Mouse (Mus musculus) hindbrain, embryonic 12.5 days (tissue): Measurements from ENCODE around the gene Fbxl7. TPM values are rescaled to one million over a fixed set of nuclear protein-coding genes. Genes with fewer than 3 reads are reported as not detected.

ENCODE experiments used
- ATAC-seq: fragments of 200-750 bp; cut with Nextera tagmentation; 2 replicates; pipeline ENCODE4 v1.8.0; 2017; ENCODE audit warnings: moderate TSS enrichment; ENCODE audit not compliant: low FRiP score
- H3K27ac ChIP-seq: fragments of 300-500 bp; sonication (generic); 2 replicates; pipeline ENCODE4 v1.5.1; 2016; ENCODE audit warnings: mild to moderate bottlenecking
- H3K27me3 ChIP-seq: fragments of 300-500 bp; sonication (generic); 2 replicates; pipeline ENCODE4 v1.6.1; 2016; ENCODE audit warnings: mild to moderate bottlenecking
- H3K36me3 ChIP-seq: fragments of 300-500 bp; sonication (generic); 2 replicates; pipeline ENCODE4 v1.6.1; 2016; ENCODE audit warnings: mild to moderate bottlenecking
- H3K4me1 ChIP-seq: fragments of 300-500 bp; sonication (generic); 2 replicates; pipeline ENCODE4 v1.6.1; 2016
- H3K4me2 ChIP-seq: fragments of 300-500 bp; sonication (generic); replicated peaks from 2 replicates; pipeline ENCODE4 v1.6.1; 2016; ENCODE audit warnings: mild to moderate bottlenecking
- H3K4me3 ChIP-seq: fragments of 300-500 bp; sonication (generic); 2 replicates; pipeline ENCODE4 v1.5.1; 2016; ENCODE audit warnings: mild to moderate bottlenecking
- H3K9ac ChIP-seq: fragments of 300-500 bp; sonication (generic); 2 replicates; pipeline ENCODE4 v1.6.1; 2016; ENCODE audit warnings: mild to moderate bottlenecking, moderate library complexity
- H3K9me3 ChIP-seq: fragments of 300-500 bp; sonication (generic); replicated peaks from 2 replicates; pipeline ENCODE4 v1.6.1; 2016; ENCODE audit warnings: mild to moderate bottlenecking
- WGBS: fragments of 180-500 bp; shearing (Covaris S2); methylation state at CpG from one replicate; pipeline ENCODE4 v1.1.7; 2016; 5-methylcytosine and 5-hydroxymethylcytosine counted together
- polyA plus RNA-seq: library from polyadenylated mRNA; unstranded; fragments of >200 nt; fragmentation: Nextera tagmentation; extraction: Ambion mirVana; gene quantifications from 2 replicates; pipeline ENCODE4 v1.2.1, GENCODE M21; 2016

Fbxl7 gene
- 26.4 and 29.9 TPM in 2 replicates for polyA plus RNA-seq

GRCm38 (mm10) chr15:26895251-26895711 is at the start of gene Fbxl7:
Gene Fbxl7 (minus strand): TSS chr15:26895580.
- H3K4me2 ChIP-seq, result peak within 1 kb of the TSS; percentile 72
- H3K27me3 ChIP-seq, result no peaks in the 10 kb centered on the region
- peak within 1 kb of the TSS; percentile 71 for H3K9ac ChIP-seq
- no peaks in the 10 kb centered on the region for H3K9me3 ChIP-seq
- H3K4me3 ChIP-seq, result peak within 1 kb of the TSS; percentile 80
- WGBS, result under 1% methylated on average over 46 of the region's 58 CpGs
- H3K4me1 ChIP-seq, result peaks cover 13% of the 10 kb centered on the region; the same call in 1 of the 2 replicates
- H3K27ac ChIP-seq, result peak within 1 kb of the TSS; percentile 87
- H3K36me3 ChIP-seq, result no peaks in the 10 kb centered on the region
- peak; percentile 91 for ATAC-seq

- Histone ChIP-seq H3K4me2 (no peak overlapping the region), H3K27ac (no peak overlapping the region), H3K4me3 (no peak overlapping the region), H3K27me3 (0 out of 2 replicates have a peak, but pooled peaks cover 3% of the 10 kb centered on the region), H3K9ac (no peak overlapping the region), H3K4me1 (no peaks in the 10 kb centered on the region), H3K9me3 (0 out of 2 replicates have a peak, but pooled peaks cover 4% of the 10 kb centered on the region), H3K36me3 (no peaks in the 10 kb centered on the region)
- WGBS, result 82% methylated on average over 2 of the region's 2 CpGs
- no peak for ATAC-seq
These were observed 26.6 kb upstream of the Fbxl7 start for GRCm38 (mm10) chr15:26922026-26922425.

GRCm38 (mm10) chr15:26913427-26913826 is 18.0 kb upstream of the Fbxl7 start:
- no peak for ATAC-seq

GRCm38 (mm10) chr15:26895761-26896160 is 381 bp upstream of the Fbxl7 start:
- peak overlapping the region; percentile 87; the same call in 1 of the 2 replicates for H3K27ac ChIP-seq
- H3K36me3 ChIP-seq, result no peaks in the 10 kb centered on the region
- H3K4me3 ChIP-seq, result peak overlapping the region; percentile 80
- peak; percentile 29; the same call in 1 of the 2 replicates for ATAC-seq
- H3K27me3 ChIP-seq, result no peaks in the 10 kb centered on the region
- 0% methylated on average over 14 of the region's 14 CpGs for WGBS
- H3K4me2 ChIP-seq, result peak overlapping the region; percentile 72
- no peaks in the 10 kb centered on the region for H3K9me3 ChIP-seq
- peak overlapping the region; percentile 71 for H3K9ac ChIP-seq
- peaks cover 13% of the 10 kb centered on the region; the same call in 1 of the 2 replicates for H3K4me1 ChIP-seq

More at GRCm38 (mm10) chr15:26913427-26913826, 18.0 kb upstream of the Fbxl7 start:
- no peak overlapping the region for H3K27ac ChIP-seq
- 0 out of 2 replicates have a peak, but pooled peaks cover under 1% of the 10 kb centered on the region for H3K27me3 ChIP-seq
- no peak overlapping the region for H3K4me2 ChIP-seq
- no peaks in the 10 kb centered on the region for H3K9me3 ChIP-seq
- no peaks in the 10 kb centered on the region for H3K4me1 ChIP-seq
- H3K4me3 ChIP-seq, result no peak overlapping the region
- H3K36me3 ChIP-seq, result no peaks in the 10 kb centered on the region
- H3K9ac ChIP-seq, result no peak overlapping the region

GRCm38 (mm10) chr15:26894801-26895229 is 565 bp downstream of the Fbxl7 start:
- Histone ChIP-seq H3K36me3 (no peaks in the 10 kb centered on the region), H3K4me1 (peaks cover 13% of the 10 kb centered on the region; the same call in 1 of the 2 replicates), H3K9ac (peak overlapping the region; percentile 71), H3K9me3 (no peaks in the 10 kb centered on the region), H3K27ac (peak overlapping the region; percentile 87), H3K4me2 (peak overlapping the region; percentile 72), H3K4me3 (peak overlapping the region; percentile 80), H3K27me3 (no peaks in the 10 kb centered on the region)
- ATAC-seq, result peak; percentile 86
- 0% methylated on average over 24 of the region's 28 CpGs for WGBS

- H3K4me1 ChIP-seq, result peaks cover 13% of the 10 kb centered on the region; the same call in 1 of the 2 replicates
- H3K27ac ChIP-seq, result peak overlapping the region; percentile 87; the same call in 1 of the 2 replicates
These were observed 1.2 kb downstream of the Fbxl7 start for GRCm38 (mm10) chr15:26894031-26894655.

GRCm38 (mm10) chr15:26893136-26893535 is 2.2 kb downstream of the Fbxl7 start:
- H3K9ac ChIP-seq, result no peak overlapping the region
- peak overlapping the region; percentile 7; the same call in 1 of the 2 replicates for H3K4me3 ChIP-seq

More at GRCm38 (mm10) chr15:26894031-26894655, 1.2 kb downstream of the Fbxl7 start:
- 1% methylated on average over 12 of the region's 12 CpGs for WGBS
- Histone ChIP-seq H3K9me3 (no peaks in the 10 kb centered on the region), H3K36me3 (no peaks in the 10 kb centered on the region), H3K4me2 (peak overlapping the region; percentile 72), H3K9ac (peak overlapping the region; percentile 71), H3K4me3 (peak overlapping the region; percentile 80), H3K27me3 (no peaks in the 10 kb centered on the region)
- ATAC-seq, result peak; percentile 39

GRCm38 (mm10) chr15:26889971-26890370 is 5.4 kb downstream of the Fbxl7 start:
- H3K27me3 ChIP-seq, result no peaks in the 10 kb centered on the region
- H3K4me3 ChIP-seq, result no peak overlapping the region
- 57% methylated on average over 5 of the region's 5 CpGs for WGBS
- peaks cover 13% of the 10 kb centered on the region; the same call in 1 of the 2 replicates for H3K4me1 ChIP-seq
- ATAC-seq, result no peak
- H3K27ac ChIP-seq, result no peak overlapping the region
- no peaks in the 10 kb centered on the region for H3K36me3 ChIP-seq
- H3K9me3 ChIP-seq, result no peaks in the 10 kb centered on the region
- no peak overlapping the region for H3K4me2 ChIP-seq
- no peak overlapping the region for H3K9ac ChIP-seq

More at GRCm38 (mm10) chr15:26893136-26893535, 2.2 kb downstream of the Fbxl7 start:
- 50% methylated on average over 4 of the region's 4 CpGs for WGBS
- H3K27me3 ChIP-seq, result no peaks in the 10 kb centered on the region
- ATAC-seq, result no peak
- no peak overlapping the region for H3K27ac ChIP-seq
- H3K36me3 ChIP-seq, result no peaks in the 10 kb centered on the region
- H3K9me3 ChIP-seq, result no peaks in the 10 kb centered on the region
- peaks cover 13% of the 10 kb centered on the region; the same call in 1 of the 2 replicates for H3K4me1 ChIP-seq
- peak overlapping the region; percentile 72 for H3K4me2 ChIP-seq

- no peak overlapping the region for H3K27ac ChIP-seq
- peaks cover 6% of the 10 kb centered on the region; the same call in 1 of the 2 replicates for H3K4me1 ChIP-seq
- no peaks in the 10 kb centered on the region for H3K27me3 ChIP-seq
- no peak for ATAC-seq
- no peak overlapping the region for H3K4me2 ChIP-seq
- H3K4me3 ChIP-seq, result no peak overlapping the region
- H3K9me3 ChIP-seq, result no peaks in the 10 kb centered on the region
- H3K9ac ChIP-seq, result no peak overlapping the region
- H3K36me3 ChIP-seq, result no peaks in the 10 kb centered on the region
- 71% methylated on average over 10 of the region's 10 CpGs for WGBS
These were observed 7.2 kb downstream of the Fbxl7 start for GRCm38 (mm10) chr15:26888170-26888569.

- WGBS, result 83% methylated on average over 2 of the region's 2 CpGs
- ATAC-seq, result no peak
- H3K36me3 ChIP-seq, result no peaks in the 10 kb centered on the region
These were observed 9.4 kb downstream of the Fbxl7 start for GRCm38 (mm10) chr15:26885979-26886378.

GRCm38 (mm10) chr15:26880212-26880956 is 15.0 kb downstream of the Fbxl7 start:
- no peak for ATAC-seq
- 85% methylated on average over 8 of the region's 8 CpGs for whole genome bisulfite sequencing
- Histone ChIP-seq H3K4me2 (no peak overlapping the region), H3K9me3 (no peaks in the 10 kb centered on the region), H3K27ac (no peak overlapping the region), H3K9ac (no peak overlapping the region), H3K4me1 (peaks cover 7% of the 10 kb centered on the region), H3K27me3 (no peaks in the 10 kb centered on the region), H3K36me3 (no peaks in the 10 kb centered on the region), H3K4me3 (no peak overlapping the region)

More at GRCm38 (mm10) chr15:26885979-26886378, 9.4 kb downstream of the Fbxl7 start:
- Histone ChIP-seq H3K9me3 (no peaks in the 10 kb centered on the region), H3K27ac (no peak overlapping the region), H3K9ac (no peak overlapping the region), H3K4me2 (no peak overlapping the region), H3K4me1 (no peaks in the 10 kb centered on the region), H3K4me3 (no peak overlapping the region), H3K27me3 (no peaks in the 10 kb centered on the region)

GRCm38 (mm10) chr15:26875687-26876086 is 19.7 kb downstream of the Fbxl7 start:
- Histone ChIP-seq H3K9me3 (no peaks in the 10 kb centered on the region), H3K27me3 (no peaks in the 10 kb centered on the region), H3K4me1 (peaks cover 24% of the 10 kb centered on the region), H3K36me3 (no peaks in the 10 kb centered on the region), H3K4me3 (no peak overlapping the region), H3K9ac (no peak overlapping the region), H3K4me2 (no peak overlapping the region), H3K27ac (no peak overlapping the region)
- 31% methylated on average over 4 of the region's 4 CpGs for WGBS
- 0 out of 2 replicates have a peak, but pooled peaks have one; percentile 46 for ATAC-seq
